Mouse (Mus musculus) testis, adult 2 months (tissue): ENCODE results near the gene Boc. TPM values are rescaled to one million over a fixed set of nuclear protein-coding genes. Genes with fewer than 3 reads are reported as not detected.

ENCODE experiments used
- H3K27ac ChIP-seq: fragments of 200-500 bp; 2 replicates; pipeline ENCODE4 v1.5.1; 2012; ENCODE audit warnings: low read depth, low read length; ENCODE audit not compliant: control insufficient read depth, insufficient read depth
- H3K27me3 ChIP-seq: fragments of 200-500 bp; 2 replicates; pipeline ENCODE4 v1.6.1; 2012; ENCODE audit warnings: mild to moderate bottlenecking, low read length, moderate library complexity; ENCODE audit not compliant: control insufficient read depth, insufficient read depth
- H3K36me3 ChIP-seq: fragments of 200-500 bp; 2 replicates; pipeline ENCODE4 v1.6.1; 2012; ENCODE audit warnings: mild to moderate bottlenecking, low read length; ENCODE audit not compliant: control insufficient read depth, insufficient read depth
- H3K4me1 ChIP-seq: fragments of 200-500 bp; 2 replicates; pipeline ENCODE4 v1.6.1; 2012; ENCODE audit warnings: low read length; ENCODE audit not compliant: control insufficient read depth, insufficient read depth
- H3K4me3 ChIP-seq: fragments of 200-500 bp; 2 replicates; pipeline ENCODE4 v1.5.1; 2012; ENCODE audit warnings: low read depth, mild to moderate bottlenecking, low read length, moderate library complexity, mixed read lengths; ENCODE audit not compliant: control insufficient read depth
- CTCF ChIP-seq: fragments of 200-500 bp; IDR thresholded peaks from 2 replicates; pipeline ENCODE4 v1.5.1; 2012; ENCODE audit warnings: low read depth, mild to moderate bottlenecking, inconsistent platforms, low read length, moderate library complexity; ENCODE audit not compliant: control insufficient read depth, insufficient read depth, insufficient replicate concordance
- POLR2A ChIP-seq: fragments of 200-500 bp; IDR thresholded peaks from 2 replicates; pipeline ENCODE4 v1.6.1; 2012; ENCODE audit warnings: low read depth, mild to moderate bottlenecking, inconsistent platforms, low read length, moderate library complexity; ENCODE audit not compliant: control insufficient read depth
- polyA plus RNA-seq: library from polyadenylated mRNA; depleted of rRNA; stranded (reverse); fragments of >200 nt; gene quantifications from 2 replicates; pipeline ENCODE4 v1.2.3, GENCODE M21; 2012

The Boc gene
- polyA plus RNA-seq, 1 experiment, result 3.3 TPM

DNA sequence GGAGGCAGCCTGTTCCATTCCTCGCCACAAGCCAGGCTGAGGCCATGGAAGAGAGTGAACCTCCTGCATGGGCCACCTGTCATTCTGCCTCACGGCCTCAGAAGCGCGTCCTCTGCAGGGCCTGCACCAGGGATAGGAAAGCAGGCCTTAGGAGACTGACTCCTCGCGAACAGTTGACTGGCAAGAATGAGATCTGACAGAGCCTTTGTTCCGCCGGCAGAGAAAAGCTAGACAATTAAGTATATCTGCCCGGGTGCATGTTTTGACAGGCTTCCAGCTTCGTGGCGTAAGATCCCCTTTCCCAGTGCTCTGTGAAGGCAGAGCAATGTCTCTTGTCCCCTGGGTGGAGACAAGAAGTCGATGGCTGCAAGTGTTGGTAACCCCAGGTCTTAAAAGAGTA, 32.0 kb downstream of the Boc start:
- no peaks in the 10 kb centered on the region for H3K27me3 ChIP-seq
- H3K4me1 ChIP-seq, result peaks cover 9% of the 10 kb centered on the region
- H3K27ac ChIP-seq, result no peak overlapping the region
- TF ChIP-seq CTCF (no peak), POLR2A (no peak)
- H3K36me3 ChIP-seq, result no peaks in the 10 kb centered on the region
- no peak overlapping the region for H3K4me3 ChIP-seq

DNA sequence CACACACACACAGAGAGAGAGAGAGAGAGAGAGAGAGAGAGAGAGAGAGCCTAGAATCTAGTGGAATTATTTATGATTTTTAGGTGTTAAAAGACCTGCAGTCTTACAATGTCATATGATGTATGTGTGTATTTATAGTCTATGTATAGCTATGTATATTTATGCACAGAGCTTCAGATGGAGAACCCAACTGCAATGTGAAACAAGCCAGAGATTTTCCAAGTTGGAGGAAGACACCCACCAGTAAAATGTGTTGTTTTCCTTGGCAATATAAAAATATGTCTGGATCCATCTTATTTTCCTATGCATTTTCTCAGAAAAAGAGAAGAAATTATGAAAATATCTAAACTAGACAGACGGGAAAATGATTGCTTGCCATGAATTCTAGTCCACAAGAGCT, 32.7 kb downstream of the Boc start:
- H3K4me1 ChIP-seq, result peaks cover 6% of the 10 kb centered on the region
- no peak for TF ChIP-seq POLR2A
- no peak for TF ChIP-seq CTCF

DNA sequence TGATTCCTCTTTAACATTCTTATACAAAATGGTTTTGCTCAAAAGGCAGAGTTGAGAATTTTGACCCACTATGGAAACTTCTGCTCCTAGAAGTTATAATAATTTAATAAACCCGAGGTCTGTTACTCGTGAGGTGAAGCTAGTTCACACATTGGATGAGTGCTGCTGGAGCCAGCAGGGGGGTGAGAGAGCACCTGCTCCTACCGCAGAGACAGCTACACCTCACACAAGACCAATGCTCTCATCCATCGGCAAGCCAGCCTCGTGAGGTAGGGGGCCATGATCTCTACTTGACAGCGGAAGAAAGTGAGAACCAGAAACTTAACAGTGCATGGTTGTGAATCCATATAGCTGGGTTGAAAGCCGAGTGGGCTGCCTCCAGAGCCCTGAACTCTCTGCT, 35.1 kb downstream of the Boc start:
- Histone ChIP-seq H3K27ac (no peak overlapping the region), H3K4me1 (no peaks in the 10 kb centered on the region), H3K36me3 (no peaks in the 10 kb centered on the region), H3K4me3 (no peak overlapping the region), H3K27me3 (no peaks in the 10 kb centered on the region)
- TF ChIP-seq POLR2A (no peak), CTCF (no peak)

More for the DNA sequence above, 32.7 kb downstream of the Boc start:
- Histone ChIP-seq H3K36me3 (no peaks in the 10 kb centered on the region), H3K4me3 (no peak overlapping the region), H3K27me3 (no peaks in the 10 kb centered on the region), H3K27ac (no peak overlapping the region)

DNA sequence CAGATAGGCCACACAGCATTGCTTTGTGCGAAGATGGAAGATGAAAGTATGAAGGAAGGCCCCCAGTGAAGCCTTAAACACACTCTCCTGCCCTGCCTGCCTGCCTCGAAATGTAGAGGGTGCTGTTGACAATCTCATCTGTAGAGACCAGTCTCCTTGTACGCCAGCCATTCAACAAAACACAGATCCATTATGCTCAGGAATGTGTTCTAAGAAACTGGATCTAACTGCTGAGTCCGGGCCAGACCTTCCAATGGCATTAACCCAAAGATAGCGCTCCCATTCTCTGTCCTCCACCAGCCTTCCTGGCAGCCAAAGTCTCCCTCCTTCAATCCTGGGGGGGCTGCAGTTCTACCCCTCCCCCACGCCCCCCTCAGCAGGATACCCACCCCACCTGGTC, 42.2 kb downstream of the Boc start:
- Histone ChIP-seq H3K27ac (no peak overlapping the region), H3K4me3 (no peak overlapping the region), H3K27me3 (no peaks in the 10 kb centered on the region), H3K36me3 (no peaks in the 10 kb centered on the region), H3K4me1 (no peaks in the 10 kb centered on the region)
- TF ChIP-seq POLR2A (no peak), CTCF (no peak)

DNA sequence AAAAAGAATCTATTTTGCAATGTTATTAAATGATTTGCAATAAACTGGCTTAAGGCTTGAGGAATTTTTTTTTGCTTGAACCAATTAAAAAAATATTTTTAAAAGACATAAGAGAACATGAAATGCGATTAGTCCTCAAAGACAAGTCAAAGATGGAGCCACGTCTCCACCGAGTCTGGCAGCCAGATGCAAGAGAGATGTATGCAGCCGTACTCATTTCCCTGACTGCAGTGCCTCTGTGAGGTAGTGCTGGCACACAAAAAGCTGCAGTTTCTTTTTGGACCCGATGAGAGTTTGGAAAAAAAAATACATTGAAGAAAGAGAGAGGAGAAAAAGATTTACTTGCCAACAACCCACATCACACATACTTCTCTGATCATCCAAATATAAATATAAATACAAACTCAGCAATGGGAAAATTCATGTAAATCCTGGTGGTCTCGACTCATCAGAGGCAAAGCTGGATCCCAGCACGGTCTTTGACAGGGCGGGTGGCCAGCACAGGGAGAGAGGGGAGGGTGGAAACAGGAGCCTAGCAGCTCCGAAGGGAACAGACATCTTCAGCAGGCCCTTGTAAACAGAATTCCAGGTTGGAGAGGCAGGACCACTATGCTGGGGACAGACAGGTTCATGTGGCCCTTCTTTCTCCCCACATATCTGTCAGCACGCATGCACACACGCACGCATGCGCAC, 48.0 kb downstream of the Boc start:
- H3K4me3 ChIP-seq, result no peak overlapping the region
- TF ChIP-seq POLR2A (no peak), CTCF (no peak)
- peaks cover 3% of the 10 kb centered on the region for H3K4me1 ChIP-seq
- H3K36me3 ChIP-seq, result no peaks in the 10 kb centered on the region
- H3K27ac ChIP-seq, result no peak overlapping the region
- H3K27me3 ChIP-seq, result no peaks in the 10 kb centered on the region

DNA sequence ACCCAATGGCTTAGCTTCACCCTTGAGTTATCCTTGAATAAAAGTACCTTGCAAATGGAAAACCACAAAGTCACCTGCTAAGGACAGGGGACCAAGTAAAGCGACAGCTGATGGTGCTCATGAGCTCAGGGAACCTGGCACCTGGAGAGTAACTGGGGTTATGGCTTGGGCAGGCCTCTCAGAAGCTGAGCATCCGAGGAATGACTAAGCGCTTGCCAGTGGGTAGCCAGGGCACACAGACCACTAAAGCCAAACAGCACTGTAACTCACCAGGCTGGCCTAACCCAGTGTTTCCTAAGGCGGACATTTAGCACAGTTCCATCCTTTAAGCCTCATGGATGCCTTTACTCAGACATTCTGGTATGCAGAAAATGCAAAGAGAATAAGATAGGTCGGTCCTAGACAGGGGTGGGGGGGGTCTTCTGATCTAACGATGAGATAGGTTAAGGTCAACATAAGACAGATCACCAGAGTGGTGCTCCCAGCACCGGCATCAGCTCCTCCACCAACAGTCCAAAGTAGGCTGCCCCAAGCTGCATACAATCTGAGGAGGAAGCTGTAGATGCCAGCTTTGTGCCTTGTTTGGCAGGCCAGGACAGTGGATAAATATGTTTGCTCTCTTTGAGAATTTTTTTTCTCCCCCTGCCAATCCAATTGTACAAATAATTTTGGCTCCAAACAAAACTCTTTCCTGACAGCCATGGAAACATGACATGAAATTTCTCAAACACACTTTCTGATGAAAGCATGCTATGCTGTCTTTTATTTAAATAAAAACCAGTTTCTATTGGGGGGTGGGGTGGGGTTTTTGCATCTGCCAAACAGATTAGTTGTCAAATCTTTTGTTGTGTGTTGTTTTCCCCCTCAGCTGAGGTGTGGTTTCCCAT, 49.0 kb downstream of the Boc start:
- TF ChIP-seq CTCF, result no peak
- no peak for TF ChIP-seq POLR2A
- no peaks in the 10 kb centered on the region for H3K27me3 ChIP-seq
- no peak overlapping the region for H3K27ac ChIP-seq
- H3K4me1 ChIP-seq, result peaks cover 3% of the 10 kb centered on the region
- no peak overlapping the region for H3K4me3 ChIP-seq
- H3K36me3 ChIP-seq, result no peaks in the 10 kb centered on the region

DNA sequence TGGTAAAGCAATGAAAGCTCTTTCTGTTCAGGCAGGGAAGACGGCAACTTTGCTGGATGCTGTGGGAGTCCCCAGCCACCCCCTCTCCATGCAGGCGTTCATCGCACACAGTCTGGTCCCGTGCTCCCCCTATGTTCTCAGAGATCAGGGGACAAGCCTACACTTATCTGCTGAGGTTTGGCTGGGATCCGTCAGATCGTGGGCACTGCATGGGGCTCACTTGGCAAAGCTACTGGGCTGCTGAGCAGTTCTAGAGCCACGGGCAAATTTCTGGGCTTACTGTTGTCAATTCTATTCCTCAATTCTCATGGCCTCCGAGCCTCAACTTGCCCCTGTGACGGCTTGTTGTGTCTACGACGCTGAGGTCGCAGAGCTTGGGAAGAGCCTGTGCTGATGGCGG, 49.9 kb downstream of the Boc start:
- Histone ChIP-seq H3K4me3 (no peak overlapping the region), H3K36me3 (no peaks in the 10 kb centered on the region), H3K27me3 (no peaks in the 10 kb centered on the region), H3K4me1 (peaks cover 3% of the 10 kb centered on the region), H3K27ac (no peak overlapping the region)
- TF ChIP-seq POLR2A, result no peak
- no peak for TF ChIP-seq CTCF
